Mouse (Mus musculus) olfactory bulb, adult 2 months (tissue): Measurements from ENCODE around the gene Cpox. TPM values are rescaled to one million over a fixed set of nuclear protein-coding genes. Genes with fewer than 3 reads are reported as not detected.

Source experiments
- H3K27ac ChIP-seq: fragments of 200-500 bp; 2 replicates; pipeline ENCODE4 v1.5.1; 2012; ENCODE audit warnings: low read depth, low read length; ENCODE audit not compliant: insufficient read depth
- H3K4me1 ChIP-seq: fragments of 200-500 bp; 2 replicates; pipeline ENCODE4 v1.6.1; 2012; ENCODE audit warnings: low read length; ENCODE audit not compliant: control insufficient read depth, insufficient read depth
- H3K4me3 ChIP-seq: fragments of 200-500 bp; 2 replicates; pipeline ENCODE4 v1.5.1; 2012; ENCODE audit warnings: mild to moderate bottlenecking, low read depth, low read length, moderate library complexity; ENCODE audit not compliant: insufficient read depth
- CTCF ChIP-seq: fragments of 200-500 bp; IDR thresholded peaks from 2 replicates; pipeline ENCODE4 v1.5.1; 2012; ENCODE audit warnings: low read depth, mild to moderate bottlenecking, low read length, moderate library complexity; ENCODE audit not compliant: insufficient read depth
- POLR2A ChIP-seq: fragments of 200-500 bp; IDR thresholded peaks from 2 replicates; pipeline ENCODE4 v1.6.1; 2012; ENCODE audit warnings: mild to moderate bottlenecking, low read depth, low read length, moderate library complexity; ENCODE audit not compliant: insufficient read depth
- WGBS: fragments of 180-500 bp; shearing (Covaris S2); methylation state at CpG from one replicate; pipeline ENCODE4 v1.1.7; 2018; 5-methylcytosine and 5-hydroxymethylcytosine counted together
- polyA plus RNA-seq: library from polyadenylated mRNA; stranded (reverse); fragments of >200 nt; gene quantifications from 2 replicates; pipeline ENCODE4 v1.2.4, GENCODE M21; 2012; ENCODE audit warnings: low replicate concordance; ENCODE audit not compliant: missing spikeins, insufficient read depth, insufficient read length

Gene Cpox
- polyA plus RNA-seq, 1 experiment, result not detected

- no peak overlapping the region for H3K27ac ChIP-seq
- no peak overlapping the region for H3K4me3 ChIP-seq
- TF ChIP-seq CTCF, result no peak
- no peak for TF ChIP-seq POLR2A
- H3K4me1 ChIP-seq, result no peaks in the 10 kb centered on the region
- 81% methylated on average over 5 of the region's 5 CpGs for WGBS
Measured at GRCm38 (mm10) chr16:58689555-58690169, 19.6 kb downstream of the Cpox start.

- Histone ChIP-seq H3K4me1 (no peaks in the 10 kb centered on the region), H3K4me3 (no peak overlapping the region), H3K27ac (no peak overlapping the region)
- 75% methylated on average over 5 of the region's 5 CpGs for WGBS
- TF ChIP-seq CTCF, result no peak
- TF ChIP-seq POLR2A, result no peak
Measured at GRCm38 (mm10) chr16:58690322-58690732, 20.2 kb downstream of the Cpox start.

- H3K4me1 ChIP-seq, result no peaks in the 10 kb centered on the region
- TF ChIP-seq POLR2A, result no peak
- TF ChIP-seq CTCF, result no peak
- WGBS, result 95% methylated on average over 5 of the region's 5 CpGs
Measured at GRCm38 (mm10) chr16:58694091-58694490, 24.0 kb downstream of the Cpox start.

GRCm38 (mm10) chr16:58696796-58697195, 26.7 kb downstream of the Cpox start:
- TF ChIP-seq CTCF (no peak), POLR2A (no peak)
- no peaks in the 10 kb centered on the region for H3K4me1 ChIP-seq
- WGBS, result 83% methylated on average over 3 of the region's 3 CpGs
- no peak overlapping the region for H3K4me3 ChIP-seq
- no peak overlapping the region for H3K27ac ChIP-seq

More at GRCm38 (mm10) chr16:58694091-58694490, 24.0 kb downstream of the Cpox start:
- Histone ChIP-seq H3K4me3 (no peak overlapping the region), H3K27ac (no peak overlapping the region)

GRCm38 (mm10) chr16:58697261-58697660, 27.2 kb downstream of the Cpox start:
- no peak for TF ChIP-seq CTCF
- TF ChIP-seq POLR2A, result no peak
- Histone ChIP-seq H3K4me1 (no peaks in the 10 kb centered on the region), H3K4me3 (no peak overlapping the region), H3K27ac (no peak overlapping the region)
- 100% methylated on average over 1 of the region's 1 CpGs for WGBS

GRCm38 (mm10) chr16:58700174-58700573, 30.1 kb downstream of the Cpox start:
- H3K4me3 ChIP-seq, result no peak overlapping the region
- no peak overlapping the region for H3K27ac ChIP-seq
- TF ChIP-seq POLR2A, result no peak
- TF ChIP-seq CTCF, result no peak
- 87% methylated on average over 6 of the region's 6 CpGs for WGBS
- H3K4me1 ChIP-seq, result no peaks in the 10 kb centered on the region

- H3K4me1 ChIP-seq, result no peaks in the 10 kb centered on the region
- 88% methylated on average over 12 of the region's 12 CpGs for WGBS
- no peak overlapping the region for H3K4me3 ChIP-seq
- no peak for TF ChIP-seq CTCF
- no peak overlapping the region for H3K27ac ChIP-seq
Measured at GRCm38 (mm10) chr16:58700816-58701424, 30.8 kb downstream of the Cpox start.

GRCm38 (mm10) chr16:58701779-58702178, 31.7 kb downstream of the Cpox start:
- TF ChIP-seq POLR2A, result no peak
- TF ChIP-seq CTCF, result no peak
- no peak overlapping the region for H3K4me3 ChIP-seq
- 60% methylated on average over 6 of the region's 6 CpGs for WGBS
- H3K27ac ChIP-seq, result no peak overlapping the region
- H3K4me1 ChIP-seq, result no peaks in the 10 kb centered on the region

- TF ChIP-seq CTCF (no peak), POLR2A (no peak)
- WGBS, result 87% methylated on average over 10 of the region's 10 CpGs
- H3K4me3 ChIP-seq, result no peak overlapping the region
- no peaks in the 10 kb centered on the region for H3K4me1 ChIP-seq
- H3K27ac ChIP-seq, result no peak overlapping the region
Measured at GRCm38 (mm10) chr16:58702329-58702932, 32.3 kb downstream of the Cpox start.
